Mouse (Mus musculus) ES-E14 (cell line): ENCODE data around the gene Klhdc8a. TPM values are rescaled to one million over a fixed set of nuclear protein-coding genes. Genes with fewer than 3 reads are reported as not detected.
"Not testable (repeated sequence)": the region's sequence is repeated elsewhere in the genome, so short reads cannot be mapped to it uniquely, and the experiment has no call there.

Experiments used
- DNase-seq: peaks from one replicate; pipeline ENCODE4 v3.0.0-alpha.2; 2013; ENCODE audit warnings: low read depth, low spot score
- H3K27ac ChIP-seq: 2 replicates; pipeline ENCODE4 v1.5.1; 2012; ENCODE audit warnings: low read depth, mild to moderate bottlenecking, low read length, moderate library complexity, mixed read lengths; ENCODE audit not compliant: poor library complexity, insufficient read depth, severe bottlenecking
- H3K36me3 ChIP-seq: 2 replicates; pipeline ENCODE4 v1.6.1; 2012; ENCODE audit warnings: mild to moderate bottlenecking, low read length, moderate library complexity, mixed read lengths; ENCODE audit not compliant: control insufficient read depth, poor library complexity, insufficient read depth, severe bottlenecking
- H3K4me1 ChIP-seq, 2 experiments: fragments of 150-350 bp in 1 of 2; sonication (generic) in 1 of 2; 2 replicates each; pipeline ENCODE4 v1.6.1; 2012; ENCODE audit warnings: low read length in 2 of 2, mild to moderate bottlenecking in 1 of 2, mixed read lengths in 1 of 2; ENCODE audit not compliant: control insufficient read depth in 2 of 2, insufficient read depth in 2 of 2, poor library complexity in 1 of 2
- H3K4me3 ChIP-seq, 2 experiments: fragments of 150-350 bp in 1 of 2; sonication (generic) in 1 of 2; 2 replicates each; pipeline ENCODE4 v1.5.1; 2012; ENCODE audit warnings: low read length in 2 of 2, low read depth in 1 of 2, mild to moderate bottlenecking in 1 of 2, mixed read lengths in 1 of 2; ENCODE audit not compliant: insufficient read depth in 1 of 2, poor library complexity in 1 of 2, severe bottlenecking in 1 of 2
- H3K9ac ChIP-seq: 2 replicates; pipeline ENCODE4 v1.6.1; 2012; ENCODE audit warnings: low read depth, mild to moderate bottlenecking, low read length, mixed read lengths; ENCODE audit not compliant: poor library complexity, insufficient read depth, severe bottlenecking
- H3K9me3 ChIP-seq: fragments of 150-350 bp; sonication (generic); 2 replicates; pipeline ENCODE4 v1.6.1; 2012; ENCODE audit warnings: low read depth, mild to moderate bottlenecking, low read length; ENCODE audit not compliant: control insufficient read depth, insufficient read depth
- CHD2 ChIP-seq: IDR thresholded peaks from 2 replicates; pipeline ENCODE4 v1.6.1; 2014; ENCODE audit warnings: mild to moderate bottlenecking, low read depth, low read length, inconsistent platforms
- HCFC1 ChIP-seq: IDR thresholded peaks from 2 replicates; pipeline ENCODE4 v1.6.1; 2012; ENCODE audit warnings: low read length, inconsistent platforms, borderline replicate concordance; ENCODE audit not compliant: insufficient read depth
- MAFK ChIP-seq: IDR thresholded peaks from 2 replicates; pipeline ENCODE4 v1.6.1; 2014; ENCODE audit warnings: mild to moderate bottlenecking, low read depth, low read length, inconsistent platforms; ENCODE audit not compliant: insufficient read depth
- ZC3H11A ChIP-seq: IDR thresholded peaks from 2 replicates; pipeline ENCODE4 v1.6.1; 2012; ENCODE audit warnings: low read depth, mild to moderate bottlenecking, inconsistent platforms, low read length, borderline replicate concordance
- ZNF384 ChIP-seq: IDR thresholded peaks from 2 replicates; pipeline ENCODE4 v1.6.1; 2012; ENCODE audit warnings: low read depth, low read length, inconsistent platforms
- in situ Hi-C, 2 experiments: fragments of 600-800 bp; cut with MboI; formaldehyde crosslinking; loops; one replicate each; pipeline ENCODE4 v1.15.1; 2025; ENCODE audit warnings: low sequenced_read_pairs in 2 of 2, inconsistent platforms in 1 of 2; ENCODE audit not compliant: unreplicated experiment in 2 of 2
- total RNA-seq: library from RNA; depleted of rRNA; stranded (reverse); fragments of 300-350 nt; gene quantifications from 2 replicates; pipeline ENCODE4 v1.2.3, GENCODE M21; 2012

Gene Klhdc8a
- total RNA-seq, 1 experiment, result 2.8 TPM

DNA sequence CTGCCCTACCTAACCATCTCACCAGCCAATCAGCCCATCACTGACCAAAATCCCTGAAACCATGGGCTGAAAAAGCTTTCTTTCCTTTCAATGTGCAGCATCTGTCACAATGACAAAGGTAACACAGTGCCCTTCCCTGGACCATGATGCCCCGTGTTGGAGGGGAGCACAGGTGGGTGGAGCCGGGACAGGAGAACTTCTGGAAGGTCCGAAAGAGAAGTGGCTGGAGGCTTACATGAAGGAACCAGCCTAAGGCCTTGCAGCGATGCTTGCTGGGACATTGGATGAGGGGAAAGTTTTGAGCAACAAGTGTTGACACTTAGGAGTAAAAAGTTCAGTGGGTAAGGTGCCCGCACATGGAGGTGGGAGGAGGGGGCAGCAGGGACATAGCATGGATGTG lies 50.0 kb downstream of the Klhdc8a start:
- no peak overlapping the region for H3K27ac ChIP-seq
- H3K9ac ChIP-seq, result no peak overlapping the region
- no peaks in the 10 kb centered on the region for H3K36me3 ChIP-seq
- TF ChIP-seq HCFC1 (no peak), ZC3H11A (no peak), CHD2 (no peak), MAFK (no peak), ZNF384 (no peak)
- peaks cover 0 to 3% of the 10 kb centered on the region in 2 experiments; a peak in 1 of 4 replicates for H3K4me1 ChIP-seq
- DNase-seq, result no peak
- no peaks in the 10 kb centered on the region for H3K9me3 ChIP-seq
- H3K4me3 ChIP-seq, result no peak overlapping the region
- in situ Hi-C loops, result no loop called here

GRCm38 (mm10) chr1:132349049-132349448 lies 50.6 kb downstream of the Klhdc8a start:
- H3K4me3 ChIP-seq, H3K9me3 ChIP-seq, H3K36me3 ChIP-seq, in situ Hi-C loops, H3K27ac ChIP-seq, DNase-seq, H3K9ac ChIP-seq, H3K4me1 ChIP-seq: not testable (repeated sequence)

- DNase-seq, H3K9me3 ChIP-seq, H3K27ac ChIP-seq, H3K4me1 ChIP-seq, H3K36me3 ChIP-seq, H3K9ac ChIP-seq, in situ Hi-C loops, H3K4me3 ChIP-seq: not testable (repeated sequence)
Measured at GRCm38 (mm10) chr1:132349601-132350000, 51.2 kb downstream of the Klhdc8a start.

GRCm38 (mm10) chr1:132351058-132351457 lies 52.6 kb downstream of the Klhdc8a start:
- H3K9ac ChIP-seq, result no peak overlapping the region
- H3K9me3 ChIP-seq, result no peaks in the 10 kb centered on the region
- H3K27ac ChIP-seq, result no peak overlapping the region
- H3K4me3 ChIP-seq, result no peak overlapping the region
- no peaks in the 10 kb centered on the region for H3K36me3 ChIP-seq
- in situ Hi-C loops, result no loop called here
- DNase-seq, result no peak
- TF ChIP-seq ZNF384 (no peak), HCFC1 (no peak), MAFK (no peak), CHD2 (no peak), ZC3H11A (no peak)
- peaks cover 2 to 3% of the 10 kb centered on the region in 2 experiments; a peak in 2 of 4 replicates for H3K4me1 ChIP-seq

DNA sequence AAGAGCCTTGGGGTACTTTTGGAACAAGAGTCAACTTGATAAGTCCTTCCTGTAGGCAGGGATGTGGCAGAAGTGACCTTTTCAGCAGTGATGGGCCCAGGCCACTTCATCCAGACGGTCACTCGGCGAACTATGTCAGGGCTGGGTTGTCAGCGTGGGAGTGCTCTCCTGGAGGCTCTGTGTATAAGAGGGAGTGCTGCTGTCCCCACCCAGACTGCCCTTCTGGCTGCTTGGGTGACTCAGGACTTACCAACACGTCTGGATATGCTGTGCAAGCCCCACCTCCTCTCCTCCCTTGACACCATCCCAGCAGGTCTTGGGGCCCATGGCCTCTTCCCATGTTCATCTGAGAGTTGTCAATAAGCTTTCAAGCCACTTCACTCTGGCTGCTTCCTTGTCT lies 55.0 kb downstream of the Klhdc8a start:
- Histone ChIP-seq H3K9me3 (no peaks in the 10 kb centered on the region), H3K4me1 (peaks cover 2 to 7% of the 10 kb centered on the region in 2 experiments; a peak in 2 of 4 replicates), H3K4me3 (no peak overlapping the region), H3K27ac (no peak overlapping the region), H3K9ac (no peak overlapping the region), H3K36me3 (no peaks in the 10 kb centered on the region)
- DNase-seq, result no peak
- TF ChIP-seq CHD2, result no peak
- TF ChIP-seq ZNF384, result no peak
- no peak for TF ChIP-seq MAFK
- TF ChIP-seq ZC3H11A, result no peak
- TF ChIP-seq HCFC1, result no peak
- in situ Hi-C loops, result no loop called here
